Mouse (Mus musculus): ENCODE measurements at regions not wholly inside any gene's neighbourhood (a gene's known extent, or its start where the extent isn't known, plus 50 kb on each side); places are given as distances from the start of the nearest gene placed in this dataset.
A peak's percentile ranks its signal among the peaks of the same experiment; 100 is the strongest.

DNA sequence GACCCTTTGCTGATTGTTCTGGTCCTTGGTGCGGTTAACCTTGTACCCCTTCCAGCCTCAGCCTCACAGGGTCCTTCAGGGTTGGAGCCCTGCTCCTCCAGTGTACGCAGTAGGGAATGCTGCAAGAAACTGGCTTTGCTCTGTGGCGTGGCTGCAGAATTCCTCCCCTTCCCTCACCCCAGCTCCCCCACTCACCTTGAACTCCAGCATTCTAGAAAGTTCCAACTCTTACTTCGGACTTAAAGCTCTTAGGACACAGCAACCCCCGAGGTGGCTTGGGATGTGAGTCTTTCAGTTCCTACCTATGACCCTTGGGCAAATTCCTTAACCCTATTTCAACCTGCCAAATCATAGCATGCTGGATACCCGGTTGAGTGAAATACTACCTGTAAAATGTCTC, 73.3 kb upstream of the 1700024P04Rik start:
- DNase-seq (ENCODE audit: low spot score in 2 of 2) = no peak

DNA sequence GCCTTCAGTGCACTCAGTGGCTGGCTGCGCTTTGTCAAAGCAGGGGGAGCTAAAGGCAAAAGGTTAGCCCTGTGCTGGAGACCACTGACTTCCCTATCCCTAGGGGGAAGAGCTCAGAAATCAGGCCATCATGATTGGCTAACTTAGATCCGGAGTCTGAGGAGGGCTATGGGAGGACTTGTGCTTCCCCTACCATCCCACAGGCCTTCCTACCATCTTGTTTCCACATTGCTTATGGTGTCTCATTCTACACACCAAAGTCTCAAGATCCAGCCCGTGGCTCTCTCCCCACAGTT, 72.9 kb upstream of the 1700024P04Rik start:
- no peak for DNase-seq (ENCODE audit: low spot score in 2 of 2)

DNA sequence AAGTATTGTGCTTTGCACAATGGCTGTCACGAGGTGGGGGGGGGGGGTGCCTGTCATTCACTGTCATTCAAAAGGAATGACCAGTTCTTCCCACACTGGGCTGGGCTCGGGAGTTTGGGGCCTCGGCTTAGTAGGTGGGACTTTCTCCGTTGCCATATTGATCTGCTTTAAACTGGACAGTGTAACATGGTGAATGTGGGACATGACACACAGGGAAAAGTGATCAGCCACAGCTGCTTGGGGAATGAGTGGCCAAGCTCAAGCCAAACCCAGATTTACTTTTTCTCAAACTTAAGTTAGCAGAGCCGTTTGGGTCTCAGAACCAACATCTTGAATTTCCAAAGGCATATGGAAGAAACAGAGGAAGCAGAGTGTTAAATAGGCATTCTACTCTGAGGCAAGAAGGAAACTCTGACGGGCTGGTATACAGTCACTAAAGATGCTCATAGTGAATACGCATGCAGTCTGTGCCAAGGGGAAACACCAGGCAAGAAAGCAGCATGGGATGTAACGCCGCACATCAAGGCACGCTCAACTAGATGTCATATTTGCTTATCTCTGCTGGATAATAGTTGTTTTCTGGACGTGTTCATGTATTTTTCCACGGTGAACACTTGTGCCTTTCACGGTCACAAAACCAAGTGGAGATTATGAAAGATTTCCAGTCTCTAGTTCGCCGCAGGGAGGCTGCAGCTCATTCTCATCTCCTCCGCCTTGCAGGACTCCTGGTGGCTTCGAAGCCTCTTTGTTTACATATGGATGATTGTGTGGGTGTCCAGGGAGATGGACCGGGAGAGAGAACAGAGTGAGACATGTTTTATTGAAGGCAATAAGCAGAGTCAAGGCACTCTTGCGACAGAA, 72.3 kb upstream of the 1700024P04Rik start:
- DNase-seq (ENCODE audit: low spot score in 2 of 2) = no peak

- DNase-seq (ENCODE audit: low spot score in 2 of 2) = peak in 1 of 2 experiments; percentile 33
Observed at GRCm38 (mm10) chr13:99055609-99056321, 71.4 kb upstream of the 1700024P04Rik start.

DNA sequence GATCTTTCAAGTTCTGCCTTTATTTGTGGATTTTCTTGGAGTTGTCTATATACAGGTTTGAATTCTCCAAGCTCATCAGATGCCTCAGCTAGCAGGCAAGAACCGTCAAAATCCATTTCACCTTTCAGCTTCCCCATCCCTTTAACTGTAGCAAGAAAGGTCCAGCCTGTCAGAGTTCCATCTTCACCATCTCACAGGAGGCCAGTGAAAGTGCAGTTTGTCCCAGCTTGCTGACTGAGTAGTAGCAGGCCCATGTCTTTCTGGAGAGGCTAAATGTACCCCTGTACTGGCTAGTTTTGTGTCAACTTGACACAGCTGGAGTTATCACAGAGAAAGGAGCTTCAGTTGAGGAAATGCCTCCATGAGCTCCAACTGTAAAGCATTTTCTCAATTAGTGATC, 67.7 kb upstream of the 1700024P04Rik start:
- no peak for DNase-seq (ENCODE audit: low spot score in 2 of 2)

DNA sequence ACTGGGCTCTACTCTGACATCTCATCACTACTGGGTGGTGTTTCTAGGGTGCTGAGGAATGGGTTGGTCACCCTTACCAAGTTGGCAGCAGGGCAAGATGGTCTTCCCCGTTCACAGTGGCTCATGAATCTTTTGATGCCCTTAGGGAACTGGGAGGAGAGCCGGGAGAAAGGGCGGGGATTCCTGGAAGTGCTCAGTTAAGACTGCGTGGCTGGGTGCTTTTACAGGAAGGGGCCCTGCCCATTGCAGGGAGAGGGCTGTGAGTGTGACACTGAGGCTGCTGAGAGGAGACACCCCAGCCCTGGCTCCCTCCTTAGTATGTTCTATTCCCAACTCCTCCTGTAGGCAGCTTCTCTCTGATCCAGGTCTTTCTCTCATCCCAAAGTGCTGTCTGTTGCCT, 65.3 kb upstream of the 1700024P04Rik start:
- no peak for DNase-seq (ENCODE audit: low spot score in 2 of 2)

GRCm38 (mm10) chr13:99048651-99049100, 64.3 kb upstream of the 1700024P04Rik start:
- DNase-seq (ENCODE audit: low spot score in 2 of 2) = no peak

GRCm38 (mm10) chr13:99047219-99047618, 62.9 kb upstream of the 1700024P04Rik start:
- DNase-seq (ENCODE audit: low spot score in 2 of 2) = no peak

DNA sequence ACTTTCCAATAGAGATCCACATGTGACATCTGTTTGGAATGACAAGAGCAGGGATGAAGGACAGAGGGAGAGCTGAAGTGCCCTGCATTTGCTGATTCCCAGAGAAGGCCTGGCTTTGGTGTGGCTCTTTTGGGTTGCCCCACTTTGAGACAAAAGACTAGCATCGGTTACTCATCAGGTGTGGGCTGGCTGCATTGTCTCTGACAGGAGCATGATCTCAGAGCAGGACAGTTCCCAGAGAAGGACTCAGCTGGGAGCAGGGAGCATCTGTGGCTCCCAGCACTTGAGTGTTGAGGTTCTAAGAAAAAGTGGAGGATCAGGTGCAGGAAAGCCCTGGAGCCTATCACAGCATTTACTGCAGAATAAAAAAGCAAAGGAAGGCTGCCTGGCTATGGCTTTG, 62.4 kb upstream of the 1700024P04Rik start:
- DNase-seq (ENCODE audit: low spot score in 2 of 2) = no peak

GRCm38 (mm10) chr13:99042086-99042485, 57.7 kb upstream of the 1700024P04Rik start:
- no peak for DNase-seq (ENCODE audit: low spot score in 2 of 2)

GRCm38 (mm10) chr13:99041256-99041655, 56.9 kb upstream of the 1700024P04Rik start:
- no peak for DNase-seq (ENCODE audit: low spot score in 2 of 2)

GRCm38 (mm10) chr13:99040846-99041245, 56.5 kb upstream of the 1700024P04Rik start:
- DNase-seq (ENCODE audit: low spot score in 2 of 2) = no peak

- DNase-seq (ENCODE audit: low spot score in 2 of 2) = no peak
Observed at GRCm38 (mm10) chr13:99040171-99040570, 55.8 kb upstream of the 1700024P04Rik start.

DNA sequence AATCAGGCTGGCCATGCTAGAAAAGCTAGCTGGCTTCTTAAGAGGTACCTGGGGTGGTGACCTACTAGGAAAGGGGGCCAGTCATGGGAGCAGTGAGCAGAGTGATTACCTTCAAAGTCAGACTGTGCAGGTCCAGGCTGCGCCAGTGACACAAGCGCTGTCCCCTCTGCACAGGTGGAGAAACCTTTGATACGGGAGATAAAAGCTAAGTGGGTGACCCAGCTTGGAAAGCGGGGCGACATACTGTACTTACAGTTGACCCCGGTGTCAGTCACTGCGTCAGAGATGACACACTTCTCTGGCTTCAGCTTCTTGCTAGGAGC, 54.7 kb upstream of the 1700024P04Rik start:
- no peak for DNase-seq (ENCODE audit: low spot score in 2 of 2)

- DNase-seq (ENCODE audit: low spot score in 2 of 2) = no peak
Observed at GRCm38 (mm10) chr13:99038198-99039062, 54.1 kb upstream of the 1700024P04Rik start.

GRCm38 (mm10) chr13:99037131-99037530, 52.8 kb upstream of the 1700024P04Rik start:
- DNase-seq (ENCODE audit: low spot score in 2 of 2) = no peak
